Mouse (Mus musculus) cortical plate, adult 2 months (tissue): ENCODE data around the gene Zmynd12. TPM values are rescaled to one million over a fixed set of nuclear protein-coding genes. Genes with fewer than 3 reads are reported as not detected.

Source experiments
- H3K27ac ChIP-seq: fragments of 200-500 bp; 2 replicates; pipeline ENCODE4 v1.5.1; 2012; ENCODE audit warnings: low read length, control low read depth, inconsistent platforms; ENCODE audit not compliant: insufficient read depth
- H3K4me1 ChIP-seq: fragments of 200-500 bp; 2 replicates; pipeline ENCODE4 v1.6.1; 2011; ENCODE audit warnings: low read length; ENCODE audit not compliant: control insufficient read depth, insufficient read depth
- H3K4me3 ChIP-seq: fragments of 200-500 bp; 2 replicates; pipeline ENCODE4 v1.5.1; 2011; ENCODE audit warnings: mild to moderate bottlenecking, low read length, control low read depth; ENCODE audit not compliant: insufficient read depth
- CTCF ChIP-seq: fragments of 200-500 bp; IDR thresholded peaks from 2 replicates; pipeline ENCODE4 v1.5.1; 2011; ENCODE audit warnings: mild to moderate bottlenecking, control low read depth, low read length; ENCODE audit not compliant: insufficient read depth; ENCODE audit errors: extremely low read depth
- POLR2A ChIP-seq: fragments of 200-500 bp; IDR thresholded peaks from 2 replicates; pipeline ENCODE4 v1.6.1; 2011; ENCODE audit warnings: mild to moderate bottlenecking, low read length, control low read depth; ENCODE audit not compliant: insufficient read depth; ENCODE audit errors: extremely low read depth
- polyA plus RNA-seq: library from polyadenylated mRNA; depleted of rRNA; stranded (reverse); fragments of >200 nt; gene quantifications from 2 replicates; pipeline ENCODE4 v1.2.3, GENCODE M21; 2012

Gene Zmynd12
- polyA plus RNA-seq, 1 experiment = 0.48 TPM

GRCm38 (mm10) chr4:119462858-119463755 lies 40.5 kb downstream of the Zmynd12 start:
- Histone ChIP-seq H3K27ac (no peak overlapping the region; the same call in 1 of the 2 replicates), H3K4me1 (peaks cover 9% of the 10 kb centered on the region), H3K4me3 (no peak overlapping the region)
- no peak for TF ChIP-seq CTCF
- TF ChIP-seq POLR2A = no peak

- Histone ChIP-seq H3K27ac (no peak overlapping the region), H3K4me3 (no peak overlapping the region), H3K4me1 (peaks cover 9% of the 10 kb centered on the region)
- TF ChIP-seq POLR2A (no peak), CTCF (no peak)
These were observed 41.3 kb downstream of the Zmynd12 start for GRCm38 (mm10) chr4:119463756-119464419.

- Histone ChIP-seq H3K4me3 (no peak overlapping the region), H3K27ac (no peak overlapping the region)
- TF ChIP-seq CTCF (no peak), POLR2A (no peak)
These were observed 43.2 kb downstream of the Zmynd12 start for GRCm38 (mm10) chr4:119465841-119466240.

GRCm38 (mm10) chr4:119467720-119468380 lies 45.2 kb downstream of the Zmynd12 start:
- no peak overlapping the region for H3K4me3 ChIP-seq
- TF ChIP-seq CTCF (no peak), POLR2A (no peak)
- peaks cover 6% of the 10 kb centered on the region for H3K4me1 ChIP-seq
- no peak overlapping the region for H3K27ac ChIP-seq

More at GRCm38 (mm10) chr4:119465841-119466240, 43.2 kb downstream of the Zmynd12 start:
- H3K4me1 ChIP-seq = peaks cover 7% of the 10 kb centered on the region

- no peaks in the 10 kb centered on the region for H3K4me1 ChIP-seq
- no peak overlapping the region for H3K27ac ChIP-seq
- H3K4me3 ChIP-seq = no peak overlapping the region
- no peak for TF ChIP-seq POLR2A
- TF ChIP-seq CTCF = no peak
These were observed 49.9 kb downstream of the Zmynd12 start for GRCm38 (mm10) chr4:119472545-119472944.

- no peaks in the 10 kb centered on the region for H3K4me1 ChIP-seq
These were observed 50.5 kb downstream of the Zmynd12 start for GRCm38 (mm10) chr4:119473150-119473549.

GRCm38 (mm10) chr4:119483051-119483450 lies 60.4 kb downstream of the Zmynd12 start:
- H3K4me3 ChIP-seq = no peak overlapping the region
- no peaks in the 10 kb centered on the region for H3K4me1 ChIP-seq
- TF ChIP-seq POLR2A (no peak), CTCF (no peak)
- H3K27ac ChIP-seq = no peak overlapping the region

More at GRCm38 (mm10) chr4:119473150-119473549, 50.5 kb downstream of the Zmynd12 start:
- Histone ChIP-seq H3K27ac (no peak overlapping the region), H3K4me3 (no peak overlapping the region)
- TF ChIP-seq POLR2A (no peak), CTCF (no peak)

GRCm38 (mm10) chr4:119484882-119485281 lies 62.3 kb downstream of the Zmynd12 start:
- Histone ChIP-seq H3K4me3 (no peak overlapping the region), H3K4me1 (no peaks in the 10 kb centered on the region)
- TF ChIP-seq POLR2A = no peak
- TF ChIP-seq CTCF = no peak

GRCm38 (mm10) chr4:119489666-119490065 lies 67.1 kb downstream of the Zmynd12 start:
- no peak for TF ChIP-seq CTCF
- no peak for TF ChIP-seq POLR2A
- no peak overlapping the region for H3K27ac ChIP-seq
- no peak overlapping the region for H3K4me3 ChIP-seq
- no peaks in the 10 kb centered on the region for H3K4me1 ChIP-seq

More at GRCm38 (mm10) chr4:119484882-119485281, 62.3 kb downstream of the Zmynd12 start:
- no peak overlapping the region for H3K27ac ChIP-seq

- TF ChIP-seq POLR2A (no peak), CTCF (0 out of 2 replicates have a peak, but pooled peaks have one; percentile 29)
- Histone ChIP-seq H3K27ac (no peak overlapping the region), H3K4me1 (no peaks in the 10 kb centered on the region), H3K4me3 (no peak overlapping the region)
These were observed 68.2 kb downstream of the Zmynd12 start for GRCm38 (mm10) chr4:119490806-119491205.
